Mouse (Mus musculus): ENCODE data around the gene Khdc4. TPM values are rescaled to one million over a fixed set of nuclear protein-coding genes. Genes with fewer than 3 reads are reported as not detected.

Khdc4 gene
- polyA plus RNA-seq, 1 experiment from 2014 or later, result 92.5 TPM

DNA sequence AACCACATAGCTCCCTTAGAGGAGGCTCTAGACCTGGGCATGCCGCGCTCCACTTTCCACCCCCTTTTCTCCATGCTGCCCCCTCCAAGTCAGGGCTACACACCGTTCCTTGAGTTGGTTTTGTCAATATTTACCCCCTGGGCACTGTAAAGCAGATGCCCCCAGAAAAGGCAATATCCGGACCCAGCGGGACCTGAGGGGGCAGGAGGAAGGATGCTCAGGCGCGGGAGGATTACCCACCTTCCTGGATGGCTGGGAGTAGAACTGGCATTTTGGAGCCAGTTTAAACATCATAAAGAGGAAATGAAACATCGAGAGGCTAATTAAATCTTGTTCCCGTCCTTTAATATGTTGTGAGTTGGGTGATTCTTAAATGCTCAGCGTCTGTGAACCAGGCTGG is 36.4 kb upstream of the Khdc4 start:
- ATAC-seq (ENCODE audit: insufficient number of reproducible peaks, insufficient read depth, low FRiP score, low TSS enrichment, low read depth), result no peak
- 0 out of 2 replicates have a peak, but pooled peaks cover 4% of the 10 kb centered on the region for H3K4me1 ChIP-seq
- WGBS, result 76% methylated on average over 10 of the region's 10 CpGs
- no peaks in the 10 kb centered on the region for H3K9me3 ChIP-seq
- H3K27me3 ChIP-seq, result no peaks in the 10 kb centered on the region
- no peak overlapping the region for H3K9ac ChIP-seq
- no peak overlapping the region for H3K27ac ChIP-seq
- H3K4me3 ChIP-seq, result no peak overlapping the region
- H3K36me3 ChIP-seq, result peaks cover 51% of the 10 kb centered on the region
- no peak overlapping the region for H3K4me2 ChIP-seq

DNA sequence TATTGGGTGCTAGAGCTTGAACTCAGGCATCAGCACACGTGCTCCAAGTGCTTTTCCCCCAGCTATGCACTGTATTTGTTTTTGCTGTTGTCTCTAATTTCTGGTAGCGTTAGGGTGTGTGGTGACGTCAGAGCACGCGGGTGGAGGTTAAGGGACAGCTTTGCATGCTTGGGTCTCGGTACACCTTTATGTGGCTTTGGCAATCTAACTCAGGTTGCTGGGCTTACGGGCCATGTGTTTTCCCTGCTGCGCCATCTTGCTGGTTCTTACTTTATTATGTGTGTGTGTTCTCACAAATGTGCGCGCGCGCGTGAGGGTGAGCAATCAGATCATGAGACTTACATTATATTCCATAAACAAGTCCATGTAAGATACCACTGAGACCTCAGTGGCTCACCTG is 35.6 kb upstream of the Khdc4 start:
- H3K4me2 ChIP-seq, result no peak overlapping the region
- no peaks in the 10 kb centered on the region for H3K27me3 ChIP-seq
- WGBS, result 93% methylated on average over 13 of the region's 13 CpGs
- no peak overlapping the region for H3K27ac ChIP-seq
- no peaks in the 10 kb centered on the region for H3K9me3 ChIP-seq
- H3K4me1 ChIP-seq, result 0 out of 2 replicates have a peak, but pooled peaks cover 9% of the 10 kb centered on the region
- H3K4me3 ChIP-seq, result no peak overlapping the region
- H3K9ac ChIP-seq, result no peak overlapping the region
- H3K36me3 ChIP-seq, result peaks cover 43% of the 10 kb centered on the region
- ATAC-seq (ENCODE audit: insufficient number of reproducible peaks, insufficient read depth, low FRiP score, low TSS enrichment, low read depth), result no peak

DNA sequence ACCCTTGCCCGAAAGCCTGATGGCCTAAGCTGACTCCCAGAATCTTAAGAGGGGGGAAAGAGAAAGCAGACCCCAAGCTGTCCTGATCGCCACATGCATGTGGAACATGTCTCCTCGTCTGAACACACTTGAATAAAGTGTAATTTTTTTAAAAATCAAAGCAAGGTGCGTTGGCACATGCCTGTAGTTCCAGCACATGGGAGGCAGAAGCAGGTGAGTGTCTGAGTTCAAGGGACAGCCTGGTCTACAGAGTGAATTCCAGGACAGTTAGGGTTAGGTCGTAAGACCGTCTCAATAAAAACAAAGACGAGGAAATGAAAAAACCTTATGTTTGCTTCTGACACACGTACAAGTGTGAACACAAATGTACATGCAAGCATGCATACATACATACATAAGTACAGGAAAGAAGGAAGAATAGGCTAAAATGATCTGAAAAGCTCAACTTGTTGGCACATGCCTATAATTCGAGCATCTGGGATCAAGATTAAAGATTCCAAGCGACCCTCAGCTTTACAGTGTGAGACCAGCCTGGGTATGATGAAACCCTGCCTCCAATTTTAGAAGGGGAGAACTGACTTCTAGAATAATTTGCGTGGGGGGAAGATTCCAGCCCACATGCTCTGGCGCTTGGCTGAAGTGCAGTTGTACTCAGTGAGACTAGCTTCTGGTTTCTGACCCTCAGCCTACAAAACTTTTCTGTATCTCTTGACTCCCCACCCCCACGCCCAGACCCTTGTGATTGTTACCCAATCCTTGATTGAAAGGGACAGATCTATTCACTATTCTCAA is 34.7 kb upstream of the Khdc4 start:
- no peak overlapping the region for H3K4me3 ChIP-seq
- no peaks in the 10 kb centered on the region for H3K9me3 ChIP-seq
- peaks cover 35% of the 10 kb centered on the region for H3K36me3 ChIP-seq
- no peak overlapping the region for H3K4me2 ChIP-seq
- H3K27me3 ChIP-seq, result no peaks in the 10 kb centered on the region
- peaks cover 18% of the 10 kb centered on the region; the same call in 1 of the 2 replicates for H3K4me1 ChIP-seq
- no peak overlapping the region for H3K27ac ChIP-seq
- no peak overlapping the region for H3K9ac ChIP-seq
- WGBS, result 73% methylated on average over 13 of the region's 13 CpGs
- ATAC-seq (ENCODE audit: insufficient number of reproducible peaks, insufficient read depth, low FRiP score, low TSS enrichment, low read depth), result no peak

DNA sequence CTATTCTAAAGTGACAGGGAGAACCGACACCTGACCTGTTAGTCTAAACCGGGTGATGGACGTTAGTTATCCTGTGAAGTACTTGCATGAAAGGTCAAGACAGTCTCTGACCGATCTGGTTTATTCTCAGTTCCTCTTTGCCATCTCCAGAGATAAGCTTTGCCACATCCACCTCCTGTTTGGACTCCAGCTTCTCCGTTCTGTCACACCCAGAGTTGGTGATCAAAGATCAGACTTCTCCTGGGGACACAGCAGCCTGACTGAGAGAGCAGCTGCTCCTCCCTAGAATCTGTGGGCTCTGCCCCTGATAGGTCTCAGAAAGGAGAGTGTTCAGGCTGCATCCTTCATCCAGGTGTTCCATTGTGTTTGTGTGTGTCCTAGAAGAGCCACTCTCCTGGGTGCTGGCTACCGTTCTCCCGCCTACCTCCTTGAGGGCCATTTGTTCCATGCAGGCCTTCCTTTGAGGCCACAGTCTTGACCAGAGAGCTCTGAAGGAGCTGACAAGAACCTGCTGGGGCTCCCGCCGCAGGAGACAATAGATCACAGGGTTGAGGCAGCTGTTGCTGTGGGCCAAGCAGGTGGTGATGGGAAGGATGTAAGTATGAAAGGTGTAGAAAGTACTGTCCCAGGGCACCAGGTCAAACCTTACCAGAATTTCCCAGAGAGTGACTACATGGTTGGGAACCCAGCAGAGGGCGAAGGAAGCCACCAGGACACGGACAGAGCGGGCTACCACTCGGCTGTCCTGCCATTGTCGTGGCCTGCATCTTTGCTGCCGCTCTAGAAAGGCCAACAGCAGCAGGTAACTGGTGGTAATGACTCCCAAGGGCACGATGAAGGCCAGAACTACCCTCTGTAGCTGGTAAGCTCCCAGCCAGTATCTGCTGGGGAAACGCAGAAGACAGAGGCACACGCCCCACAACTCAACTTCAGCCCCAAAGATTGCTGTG is 33.7 kb upstream of the Khdc4 start:
- Histone ChIP-seq H3K4me1 (peaks cover 18% of the 10 kb centered on the region; the same call in 1 of the 2 replicates), H3K36me3 (peaks cover 24% of the 10 kb centered on the region), H3K27ac (no peak overlapping the region), H3K9me3 (no peaks in the 10 kb centered on the region), H3K4me2 (no peak overlapping the region), H3K4me3 (no peak overlapping the region), H3K27me3 (no peaks in the 10 kb centered on the region), H3K9ac (no peak overlapping the region)
- WGBS, result 82% methylated on average over 18 of the region's 18 CpGs
- ATAC-seq (ENCODE audit: insufficient number of reproducible peaks, insufficient read depth, low FRiP score, low TSS enrichment, low read depth), result no peak

- Histone ChIP-seq H3K36me3 (peaks cover 14% of the 10 kb centered on the region), H3K9ac (no peak within 1 kb of the TSS), H3K9me3 (no peaks in the 10 kb centered on the region), H3K4me3 (no peak within 1 kb of the TSS), H3K27ac (peak within 1 kb of the TSS; percentile 24; the same call in 1 of the 2 replicates), H3K4me2 (no peak within 1 kb of the TSS), H3K4me1 (peaks cover 18% of the 10 kb centered on the region; the same call in 1 of the 2 replicates), H3K27me3 (no peaks in the 10 kb centered on the region)
- ATAC-seq (ENCODE audit: insufficient number of reproducible peaks, insufficient read depth, low FRiP score, low TSS enrichment, low read depth), result no peak
- 87% methylated on average over 17 of the region's 17 CpGs for WGBS
Observed at GRCm38 (mm10) chr3:88652846-88653515, 32.6 kb upstream of the Khdc4 start, which contains the start of gene Rxfp4. Rxfp4 (minus strand) TSS chr3:88653142.

GRCm38 (mm10) chr3:88653516-88654370 is 31.9 kb upstream of the Khdc4 start:
- no peak overlapping the region for H3K4me2 ChIP-seq
- no peaks in the 10 kb centered on the region for H3K27me3 ChIP-seq
- H3K9me3 ChIP-seq, result no peaks in the 10 kb centered on the region
- H3K4me1 ChIP-seq, result peaks cover 18% of the 10 kb centered on the region; the same call in 1 of the 2 replicates
- peak overlapping the region; percentile 24; the same call in 1 of the 2 replicates for H3K27ac ChIP-seq
- ATAC-seq (ENCODE audit: insufficient number of reproducible peaks, insufficient read depth, low FRiP score, low TSS enrichment, low read depth), result no peak
- no peak overlapping the region for H3K9ac ChIP-seq
- no peak overlapping the region for H3K4me3 ChIP-seq
- peaks cover 6% of the 10 kb centered on the region for H3K36me3 ChIP-seq
- WGBS, result 73% methylated on average over 6 of the region's 6 CpGs

DNA sequence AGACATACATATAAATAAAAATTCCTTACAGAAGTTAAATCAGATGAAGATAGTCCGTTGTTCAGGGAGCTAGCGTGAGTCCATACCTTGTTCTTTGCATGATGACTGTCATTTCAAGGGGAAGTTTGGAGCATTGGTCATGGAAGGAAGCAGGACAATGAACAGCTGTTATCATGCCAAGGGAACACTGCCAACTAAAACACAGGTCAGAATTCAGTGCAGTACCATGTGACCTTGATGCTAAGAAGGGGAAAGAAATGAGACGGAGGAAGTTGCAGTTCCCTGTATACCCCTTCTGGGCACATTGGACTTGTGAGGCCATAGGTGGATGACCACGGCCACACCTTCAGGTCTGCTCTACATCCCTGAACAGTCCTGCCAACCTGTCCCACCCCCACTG is 31.0 kb upstream of the Khdc4 start:
- WGBS, result 75% methylated on average over 4 of the region's 4 CpGs
- ATAC-seq (ENCODE audit: insufficient number of reproducible peaks, insufficient read depth, low FRiP score, low TSS enrichment, low read depth), result no peak

GRCm38 (mm10) chr3:88655619-88656018 is 30.0 kb upstream of the Khdc4 start:
- H3K27me3 ChIP-seq, result no peaks in the 10 kb centered on the region
- H3K4me2 ChIP-seq, result no peak overlapping the region
- no peaks in the 10 kb centered on the region for H3K36me3 ChIP-seq
- no peak for ATAC-seq (ENCODE audit: insufficient number of reproducible peaks, insufficient read depth, low FRiP score, low TSS enrichment, low read depth)
- H3K9me3 ChIP-seq, result no peaks in the 10 kb centered on the region
- peaks cover 18% of the 10 kb centered on the region; the same call in 1 of the 2 replicates for H3K4me1 ChIP-seq
- WGBS, result 69% methylated on average over 8 of the region's 8 CpGs
- no peak overlapping the region for H3K4me3 ChIP-seq
- no peak overlapping the region; the same call in 1 of the 2 replicates for H3K9ac ChIP-seq
- H3K27ac ChIP-seq, result no peak overlapping the region

More for the DNA sequence above, 31.0 kb upstream of the Khdc4 start:
- Histone ChIP-seq H3K4me3 (no peak overlapping the region), H3K9me3 (no peaks in the 10 kb centered on the region), H3K9ac (no peak overlapping the region), H3K27me3 (no peaks in the 10 kb centered on the region), H3K4me2 (no peak overlapping the region), H3K4me1 (peaks cover 18% of the 10 kb centered on the region; the same call in 1 of the 2 replicates), H3K27ac (peak overlapping the region; percentile 4; the same call in 1 of the 2 replicates), H3K36me3 (no peaks in the 10 kb centered on the region)

DNA sequence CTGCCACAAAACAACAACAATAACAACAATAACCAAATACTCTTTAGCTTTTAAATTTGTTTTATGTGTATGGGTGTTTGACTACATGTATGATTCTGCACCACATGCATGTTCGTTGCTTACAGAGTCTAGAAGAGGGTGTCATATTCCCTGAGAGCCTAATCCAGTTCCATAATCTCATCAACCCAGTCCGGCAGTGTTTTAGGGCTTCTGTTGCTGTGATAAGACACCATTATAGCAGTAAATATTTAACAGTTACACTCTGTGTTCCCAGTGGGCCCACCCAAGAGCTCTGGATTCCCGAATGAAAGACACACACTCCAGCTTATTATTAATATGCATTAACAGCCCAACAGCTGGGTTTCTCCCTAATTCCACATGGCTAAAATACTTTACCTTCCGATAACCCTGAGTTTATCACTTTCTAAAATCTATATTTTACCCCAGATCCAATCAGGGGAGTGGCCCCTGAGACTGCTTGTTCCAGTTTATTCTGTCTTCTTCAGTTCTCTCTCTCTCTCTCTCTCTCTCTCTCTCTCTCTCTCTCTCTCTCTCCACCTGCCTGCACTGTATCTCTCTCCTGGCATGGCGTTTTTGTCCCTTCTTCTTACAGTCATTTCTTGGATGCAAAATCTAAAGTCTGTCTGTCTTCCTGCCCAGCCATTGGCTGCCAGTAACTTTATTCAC is 27.0 kb upstream of the Khdc4 start:
- Histone ChIP-seq H3K9ac (no peak overlapping the region), H3K4me3 (no peak overlapping the region), H3K36me3 (no peaks in the 10 kb centered on the region), H3K4me1 (peaks cover 14% of the 10 kb centered on the region; the same call in 1 of the 2 replicates), H3K9me3 (no peaks in the 10 kb centered on the region), H3K27ac (no peak overlapping the region), H3K4me2 (no peak overlapping the region), H3K27me3 (no peaks in the 10 kb centered on the region)
- 58% methylated on average over 5 of the region's 5 CpGs for WGBS
- no peak for ATAC-seq (ENCODE audit: insufficient number of reproducible peaks, insufficient read depth, low FRiP score, low TSS enrichment, low read depth)

DNA sequence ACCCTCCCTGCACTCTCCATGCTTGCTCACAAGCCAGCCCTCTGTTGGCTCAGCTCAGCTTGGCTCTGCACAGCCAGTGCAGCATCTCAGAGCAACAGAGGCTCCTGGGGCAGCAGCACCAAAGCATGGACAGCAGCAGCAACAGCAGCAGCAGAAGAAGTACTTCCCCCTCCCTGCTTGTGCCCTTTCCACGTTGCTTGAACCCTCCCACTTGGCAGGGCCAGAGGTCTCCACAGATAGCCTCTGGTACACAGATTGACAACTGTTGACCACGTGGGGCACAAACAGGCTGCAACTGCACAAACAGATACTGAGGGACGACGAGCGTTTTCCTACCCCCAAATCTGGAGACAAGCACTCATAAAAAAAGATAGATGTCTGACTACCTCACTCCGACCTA is 25.8 kb upstream of the Khdc4 start:
- no peak for ATAC-seq (ENCODE audit: insufficient number of reproducible peaks, insufficient read depth, low FRiP score, low TSS enrichment, low read depth)
- H3K27me3 ChIP-seq, result no peaks in the 10 kb centered on the region
- H3K9me3 ChIP-seq, result no peaks in the 10 kb centered on the region
- no peak overlapping the region for H3K27ac ChIP-seq
- 41% methylated on average over 6 of the region's 6 CpGs for WGBS
- H3K9ac ChIP-seq, result no peak overlapping the region
- H3K4me2 ChIP-seq, result no peak overlapping the region
- H3K4me1 ChIP-seq, result peaks cover 10% of the 10 kb centered on the region; the same call in 1 of the 2 replicates
- no peaks in the 10 kb centered on the region for H3K36me3 ChIP-seq
- no peak overlapping the region for H3K4me3 ChIP-seq
